Mouse (Mus musculus) CD4-positive, CD25-positive, alpha-beta regulatory T cell, adult 4 months (primary cell): Measurements from ENCODE around the gene 2310050C09Rik. TPM values are rescaled to one million over a fixed set of nuclear protein-coding genes. Genes with fewer than 3 reads are reported as not detected.

Source experiments
- ATAC-seq: one replicate; pipeline ENCODE4 v1.8.0; 2017
- polyA plus RNA-seq, 2 experiments: library from polyadenylated mRNA; unstranded; fragments of 100-300 nt; shearing (Covaris generic); gene quantifications; one replicate each; pipeline ENCODE4 v1.2.1; 2017

The 2310050C09Rik gene
- not detected for polyA plus RNA-seq

DNA sequence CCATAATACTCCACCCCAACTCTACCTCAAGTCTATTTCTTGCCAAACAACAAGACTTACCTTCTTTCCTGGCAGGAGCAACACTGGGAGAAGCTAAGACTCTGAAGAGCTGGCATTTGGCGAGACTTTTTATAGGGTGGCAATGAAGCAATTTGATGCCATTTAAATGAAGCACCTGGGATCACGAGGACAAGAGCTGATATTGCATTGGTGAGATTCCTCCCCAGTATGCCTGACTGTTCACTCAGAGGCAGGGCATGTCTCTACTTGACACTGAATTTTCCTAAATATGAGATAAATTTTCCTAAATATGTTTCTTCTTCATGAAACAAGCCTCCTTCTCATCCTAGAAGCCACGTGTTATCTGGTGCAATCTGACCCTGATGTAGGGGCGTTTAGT, at the start of gene 2310050C09Rik:
2310050C09Rik (minus strand) TSS at position 101 of the 400 bp plus-strand sequence.
- ATAC-seq = no peak

DNA sequence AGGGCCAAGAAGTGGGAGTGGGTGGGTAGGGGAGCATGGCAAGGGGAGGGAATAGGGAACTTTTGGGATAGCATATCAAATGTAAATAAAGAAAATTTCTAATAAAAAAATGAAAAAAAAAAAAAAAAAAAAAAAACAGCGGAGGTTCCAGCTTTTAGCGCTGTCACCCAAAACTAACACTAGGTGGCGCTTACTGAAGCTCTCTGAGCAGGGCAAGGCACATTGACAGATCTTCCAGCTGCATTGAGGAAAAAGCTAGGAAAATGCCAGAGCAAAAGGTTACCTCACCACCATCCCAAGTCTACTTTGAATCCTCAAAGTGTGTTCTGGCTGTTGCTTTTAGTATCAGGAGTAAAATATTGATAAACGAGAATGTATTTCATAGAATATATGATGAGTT, 37.6 kb upstream of the 2310050C09Rik start:
- no peak for ATAC-seq

DNA sequence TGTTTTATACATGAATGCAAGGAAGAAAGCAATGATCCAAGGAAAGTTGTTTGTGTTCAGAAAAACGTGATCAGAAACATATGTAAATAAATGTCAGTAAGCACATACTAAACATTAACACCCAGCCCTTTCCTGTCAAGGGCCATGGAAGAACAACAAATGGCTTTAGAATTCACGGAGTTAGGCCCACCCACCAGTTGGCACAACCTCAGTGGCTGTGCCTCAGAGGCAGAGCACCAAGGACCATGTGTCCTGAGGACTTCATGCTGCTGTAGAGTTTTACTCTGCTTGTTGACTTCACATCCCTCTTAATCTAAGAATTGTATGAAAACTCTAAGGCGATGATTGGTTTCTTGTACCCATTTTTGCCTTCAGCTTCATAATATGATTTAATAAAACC, 35.2 kb upstream of the 2310050C09Rik start:
- no peak for ATAC-seq

DNA sequence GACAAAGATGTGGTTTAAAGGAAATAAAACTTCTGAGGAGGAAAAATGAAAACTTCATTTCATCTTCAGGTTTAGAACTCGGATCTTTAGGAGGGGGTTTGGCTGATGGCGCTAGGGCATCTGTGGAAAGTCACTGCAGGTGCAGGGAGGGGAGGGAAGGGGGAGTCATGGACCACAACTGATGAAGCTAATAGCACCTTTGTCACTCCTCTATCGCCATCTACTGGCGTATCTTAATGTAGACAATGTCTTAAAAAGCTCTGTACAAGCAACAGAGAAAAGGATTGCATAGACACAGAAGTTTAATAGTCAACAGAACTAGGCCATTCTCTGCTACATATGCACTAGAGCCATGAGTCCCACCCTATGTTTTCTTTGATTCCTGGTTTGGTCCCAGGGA, 33.6 kb upstream of the 2310050C09Rik start:
- no peak for ATAC-seq

DNA sequence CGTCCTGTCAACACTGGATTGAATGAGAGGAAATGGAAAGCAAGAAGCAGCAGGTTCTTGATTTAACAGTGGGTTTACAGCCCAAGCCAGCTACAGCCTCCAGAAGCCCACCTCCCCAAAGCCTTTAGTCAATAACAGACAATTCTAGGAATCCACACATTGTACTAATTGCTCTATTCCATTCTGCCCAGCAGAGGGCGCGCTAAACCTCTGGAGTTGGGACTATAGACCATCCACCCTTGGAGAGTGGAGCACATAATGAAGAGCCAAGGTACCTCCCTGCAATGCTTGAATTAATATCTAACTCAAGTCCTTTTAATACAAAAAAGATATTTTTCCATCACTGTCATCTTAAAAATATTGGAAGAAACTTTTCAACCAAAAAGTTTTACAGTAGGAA, 33.0 kb upstream of the 2310050C09Rik start:
- ATAC-seq = no peak

DNA sequence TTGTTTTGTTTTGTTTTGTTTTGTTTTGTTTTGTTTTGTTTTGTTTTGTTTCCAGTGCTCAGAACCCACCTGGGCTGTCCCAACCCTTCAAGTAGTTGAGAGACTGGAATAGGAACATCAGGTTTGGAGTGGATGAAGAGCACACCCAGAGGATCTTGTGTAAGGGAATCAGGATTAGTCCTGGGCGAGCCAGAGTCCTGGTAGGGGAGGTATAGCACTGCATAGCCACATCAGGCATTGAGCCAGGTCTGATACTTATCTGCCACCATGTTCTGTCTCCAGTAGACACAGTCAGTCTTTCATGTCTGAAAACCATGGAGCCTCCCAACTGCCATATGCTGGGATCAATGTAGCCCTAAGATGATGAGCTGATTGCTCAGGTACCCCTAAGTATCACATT, 24.5 kb upstream of the 2310050C09Rik start:
- no peak for ATAC-seq

DNA sequence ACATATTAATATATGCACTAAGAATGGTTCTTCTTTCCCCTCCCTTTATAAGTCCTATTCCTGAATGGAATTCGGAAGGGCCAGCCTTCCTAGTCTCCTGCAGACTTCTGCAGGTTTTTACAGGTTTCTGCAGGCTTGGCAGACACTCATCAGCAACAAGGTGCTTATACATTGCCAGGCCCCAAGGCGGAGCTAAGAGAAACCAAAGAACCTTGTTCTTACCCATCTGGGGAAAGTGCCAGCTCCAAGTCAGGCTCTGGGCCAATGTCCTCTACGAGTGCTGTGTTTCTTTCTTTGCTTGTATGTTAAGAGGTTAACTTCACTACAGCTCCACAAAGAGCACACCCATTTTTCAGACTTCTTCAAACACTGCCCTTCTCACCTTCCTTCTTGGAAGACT, 24.0 kb upstream of the 2310050C09Rik start:
- no peak for ATAC-seq

DNA sequence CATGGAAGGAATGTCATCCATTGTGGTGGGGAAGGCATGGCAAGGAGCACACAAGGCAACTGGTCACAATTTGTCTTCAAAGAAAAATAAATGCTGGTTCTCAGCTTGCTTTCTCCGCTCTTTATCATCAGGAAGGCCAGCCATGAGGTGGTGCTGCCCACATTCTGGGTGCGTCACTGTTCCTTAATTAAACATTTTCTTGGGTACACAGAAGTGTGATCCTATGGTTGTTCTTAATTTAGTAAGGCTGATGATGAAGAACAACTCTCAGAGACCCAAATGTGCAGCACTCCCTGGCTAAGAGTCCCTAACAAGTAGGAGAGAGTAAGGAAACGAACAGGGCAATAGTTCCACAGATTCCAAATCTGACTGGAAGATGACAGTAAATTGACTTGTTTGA, 4.2 kb upstream of the 2310050C09Rik start:
- ATAC-seq = no peak

DNA sequence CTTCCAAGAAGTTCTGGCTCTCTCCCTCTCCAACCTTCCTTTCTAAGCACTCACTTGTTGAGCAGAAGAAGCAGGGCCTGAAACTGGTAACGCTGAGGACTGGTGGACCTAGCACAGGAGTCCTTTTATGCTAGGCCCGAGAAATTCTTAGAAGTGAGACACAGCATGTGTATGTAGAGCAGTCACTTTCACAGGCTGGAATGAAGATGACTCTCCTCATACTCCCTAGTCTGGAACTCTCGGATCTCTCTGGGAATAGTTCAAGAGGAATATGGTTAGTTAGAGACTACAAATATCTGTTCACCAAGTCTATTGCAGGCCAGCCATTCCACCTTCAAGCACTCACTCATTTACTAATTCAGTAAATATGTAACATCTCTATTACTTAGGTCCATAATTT, 18.8 kb downstream of the 2310050C09Rik start, which contains the start of gene Lce1l:
Lce1l (minus strand) TSS at position 101 of the 400 bp plus-strand sequence.
- no peak for ATAC-seq

DNA sequence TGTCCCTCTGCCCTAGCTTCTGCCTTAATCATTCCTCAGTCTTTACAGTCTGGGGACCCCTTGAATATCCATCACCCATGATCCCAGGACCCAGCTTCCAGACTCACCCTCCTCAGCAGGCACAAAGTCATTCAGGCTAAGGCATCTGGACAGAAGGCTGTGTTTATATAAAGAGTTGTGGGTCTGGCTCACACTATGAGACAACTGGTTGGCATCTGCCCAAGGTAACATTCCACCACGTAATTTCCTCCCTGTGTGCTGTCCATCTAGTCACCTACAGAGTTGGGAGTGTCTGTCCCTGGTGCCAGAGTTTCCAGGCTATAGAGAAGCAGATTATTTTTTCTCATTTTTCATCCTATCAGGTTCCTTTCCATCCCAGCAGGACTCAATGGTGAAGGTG, 42.9 kb downstream of the 2310050C09Rik start, which contains the start of gene Kprp:
Kprp (minus strand) TSS at position 140 of the 400 bp plus-strand sequence.
- ATAC-seq = no peak

DNA sequence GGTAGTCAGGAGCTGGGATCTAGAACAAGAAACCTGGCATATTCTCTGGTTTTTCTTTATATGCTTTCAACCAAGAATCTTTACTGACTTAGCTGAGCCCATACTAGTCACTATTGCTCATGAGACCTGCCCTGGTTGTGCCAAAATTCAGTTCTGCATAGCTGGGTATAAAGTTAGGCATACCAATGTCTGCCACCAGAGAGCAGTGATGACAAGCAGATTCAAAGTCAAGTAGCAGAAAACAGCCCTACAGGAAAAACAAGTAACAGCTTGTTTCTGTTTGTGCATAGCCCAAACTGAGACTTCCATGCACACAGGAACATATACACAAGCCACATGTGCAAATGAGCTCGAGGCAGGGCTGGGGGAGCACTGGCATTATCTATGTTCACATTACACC, 44.2 kb downstream of the 2310050C09Rik start:
- no peak for ATAC-seq

Other genes with a start within 250 kb of the 2310050C09Rik start
- not detected for gene Lce6a, start 248.6 kb downstream of the 2310050C09Rik start, polyA plus RNA-seq
- gene Lce1a1, start 221.9 kb downstream of the 2310050C09Rik start, polyA plus RNA-seq = not detected
- not detected for gene Lce1b, start 213.3 kb downstream of the 2310050C09Rik start, polyA plus RNA-seq
- not detected for gene Lce1a2, start 199.9 kb downstream of the 2310050C09Rik start, polyA plus RNA-seq
- gene Lce1c, start 191.0 kb downstream of the 2310050C09Rik start, polyA plus RNA-seq = not detected
- not detected for gene Lce1d, start 183.0 kb downstream of the 2310050C09Rik start, polyA plus RNA-seq
- not detected for gene Lce1e, start 161.1 kb downstream of the 2310050C09Rik start, polyA plus RNA-seq
- gene Lce1f, start 149.9 kb downstream of the 2310050C09Rik start, polyA plus RNA-seq = not detected
- not detected for gene Gm38119, start 131.1 kb downstream of the 2310050C09Rik start, polyA plus RNA-seq
- gene Lce1g, start 117.9 kb downstream of the 2310050C09Rik start, polyA plus RNA-seq = not detected
- gene Lce1h, start 105.2 kb downstream of the 2310050C09Rik start, polyA plus RNA-seq = not detected
- gene Lce1i, start 91.3 kb downstream of the 2310050C09Rik start, polyA plus RNA-seq = not detected
- not detected for gene Lce1j, start 79.7 kb downstream of the 2310050C09Rik start, polyA plus RNA-seq
- not detected for gene Lce1k, start 62.3 kb downstream of the 2310050C09Rik start, polyA plus RNA-seq
- not detected for gene Kprp, start 43.0 kb downstream of the 2310050C09Rik start, polyA plus RNA-seq
- not detected for gene Lce1l, start 18.9 kb downstream of the 2310050C09Rik start, polyA plus RNA-seq
- gene Lce3a, start 56.0 kb upstream of the 2310050C09Rik start, polyA plus RNA-seq = not detected
- gene Lce3b, start 62.8 kb upstream of the 2310050C09Rik start, polyA plus RNA-seq = not detected
- gene Lce3c, start 74.3 kb upstream of the 2310050C09Rik start, polyA plus RNA-seq = not detected
- not detected for gene Lce3d, start 87.2 kb upstream of the 2310050C09Rik start, polyA plus RNA-seq
- gene Lce3e, start 96.8 kb upstream of the 2310050C09Rik start, polyA plus RNA-seq = not detected
- gene Lce3f, start 122.0 kb upstream of the 2310050C09Rik start, polyA plus RNA-seq = not detected
- not detected for gene Crct1, start 145.5 kb upstream of the 2310050C09Rik start, polyA plus RNA-seq
- not detected for gene Lce1m, start 148.8 kb upstream of the 2310050C09Rik start, polyA plus RNA-seq
- gene Gm4858, start 198.6 kb upstream of the 2310050C09Rik start, polyA plus RNA-seq = under 1 TPM in 1 of 2 experiments, not detected in 1; 0.19 TPM